ENCODE assay signal across 15 mouse cellular contexts in the genomic region with DNA sequence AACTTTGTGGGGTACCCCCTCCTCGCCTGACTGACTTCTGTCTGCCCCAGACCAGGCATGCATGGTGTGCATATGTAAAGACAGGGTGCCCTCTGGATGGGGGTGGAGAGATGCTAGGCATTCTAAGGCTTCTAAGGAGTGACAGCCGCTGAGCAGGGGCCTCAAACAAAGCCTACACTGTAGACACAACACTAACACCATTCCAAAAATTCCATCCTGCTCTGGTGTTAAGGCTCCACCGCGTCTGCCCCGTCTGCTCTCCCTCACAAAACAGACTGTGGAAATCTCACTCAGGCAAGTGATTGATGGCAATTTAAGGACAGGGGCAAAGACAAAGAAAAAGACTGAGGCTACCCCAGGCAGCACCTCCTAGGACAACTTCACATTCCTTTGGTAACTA.
DNase-seq lines count a peak whose midpoint lies in the region; ATAC-seq lines count a peak whose summit lies in the region.
"Had no signal": no experiment of that assay in that cellular context is flagged by ENCODE, and none has a peak within 500 bp of the region (broad histone marks: within the 10 kb centered on the region; RNA-seq: fewer than 3 reads in every experiment).

No protein-coding gene starts in this region.

- 9% methylated on average over 5 of the region's 5 CpGs for WGBS in heart, embryonic 10.5 days
- WGBS in kidney, embryonic 14.5 days = 8% methylated on average over 5 of the region's 5 CpGs
- WGBS in embryonic facial prominence, embryonic 10.5 days = 9% methylated on average over 5 of the region's 5 CpGs
- 10% methylated on average over 5 of the region's 5 CpGs for WGBS in limb, embryonic 12.5 days

- H3K9me3 ChIP-seq in heart, embryonic 10.5 days = no peaks in the 10 kb centered on the region
- H3K9me3 ChIP-seq in kidney, embryonic 14.5 days (ENCODE audit: control insufficient read depth, low read length) = no peaks in the 10 kb centered on the region
- 0 out of 2 replicates have a peak, but pooled peaks cover 5% of the 10 kb centered on the region for H3K9me3 ChIP-seq in embryonic facial prominence, embryonic 10.5 days
- H3K9me3 ChIP-seq in limb, embryonic 12.5 days = no peaks in the 10 kb centered on the region
- H3K9me3 ChIP-seq: lung, embryonic 15.5 days; neural tube, embryonic 13.5 days had no signal

- ATAC-seq in kidney, embryonic 14.5 days (ENCODE audit: low FRiP score, low TSS enrichment) = peak; percentile 49; the same call in 1 of the 2 replicates
- 0 out of 2 replicates have a peak, but pooled peaks have one; percentile 59 for ATAC-seq in limb, embryonic 12.5 days (ENCODE audit: insufficient number of reproducible peaks, insufficient read depth, low FRiP score, low TSS enrichment, low read depth)
- ATAC-seq: inflammation-experienced regulatory T-cells, adult 6 months had no signal

- peaks cover 2% of the 10 kb centered on the region; the same call in 1 of the 2 replicates for H3K36me3 ChIP-seq in heart, embryonic 10.5 days
- H3K36me3 ChIP-seq in kidney, embryonic 14.5 days (ENCODE audit: control insufficient read depth, insufficient read depth, low read length) = no peaks in the 10 kb centered on the region
- H3K36me3 ChIP-seq in embryonic facial prominence, embryonic 10.5 days (replicated peaks) = no peaks in the 10 kb centered on the region
- H3K36me3 ChIP-seq in limb, embryonic 12.5 days = no peaks in the 10 kb centered on the region
- H3K36me3 ChIP-seq: lung, embryonic 15.5 days; neural tube, embryonic 13.5 days had no signal

- no peak overlapping the region for H3K4me2 ChIP-seq in kidney, embryonic 14.5 days (replicated peaks; ENCODE audit: low read depth, low read length)
- H3K4me2 ChIP-seq in limb, embryonic 12.5 days = no peak overlapping the region
- H3K4me2 ChIP-seq: lung, embryonic 15.5 days; neural tube, embryonic 13.5 days had no signal

- H3K9ac ChIP-seq in kidney, embryonic 14.5 days (ENCODE audit: low read depth, low read length) = no peak overlapping the region
- H3K9ac ChIP-seq in limb, embryonic 12.5 days (replicated peaks) = no peak overlapping the region
- H3K9ac ChIP-seq: lung, embryonic 15.5 days; neural tube, embryonic 13.5 days had no signal

- peak overlapping the region; percentile 72 for H3K27ac ChIP-seq in heart, embryonic 10.5 days
- no peak overlapping the region for H3K27ac ChIP-seq in kidney, embryonic 14.5 days (ENCODE audit: low read depth, low read length)
- peak overlapping the region; percentile 37 for H3K27ac ChIP-seq in embryonic facial prominence, embryonic 10.5 days (replicated peaks)
- peak overlapping the region; percentile 17; the same call in 1 of the 2 replicates for H3K27ac ChIP-seq in limb, embryonic 12.5 days
- H3K27ac ChIP-seq: kidney, postnatal 0 days; lung, embryonic 15.5 days; neural tube, embryonic 13.5 days had no signal

- DNase-seq in heart, embryonic 10.5 days (ENCODE audit: low spot score) = peak; percentile 78
- no peak for DNase-seq in heart, postnatal 25 days (ENCODE audit: low spot score)
- no peak for DNase-seq in kidney, postnatal 10 days
- no peak for DNase-seq in embryonic facial prominence, embryonic 10.5 days (ENCODE audit: low spot score)
- no peak for DNase-seq in right cerebral cortex, postnatal 36 days (ENCODE audit: low spot score in 2 of 2)
- no peak for DNase-seq in left cerebral cortex, adult 11 months (ENCODE audit: low spot score)
- DNase-seq: cerebellum, adult 11 months; thymus, adult 18-20 months had no signal

- no peaks in the 10 kb centered on the region for H3K27me3 ChIP-seq in heart, embryonic 10.5 days (ENCODE audit: insufficient read depth, poor library complexity, severe bottlenecking)
- no peaks in the 10 kb centered on the region for H3K27me3 ChIP-seq in kidney, embryonic 14.5 days (ENCODE audit: control insufficient read depth, insufficient read depth, low read length)
- no peaks in the 10 kb centered on the region for H3K27me3 ChIP-seq in embryonic facial prominence, embryonic 10.5 days (replicated peaks; ENCODE audit: low read depth, poor library complexity, severe bottlenecking)
- H3K27me3 ChIP-seq in limb, embryonic 12.5 days = no peaks in the 10 kb centered on the region
- H3K27me3 ChIP-seq: lung, embryonic 15.5 days; neural tube, embryonic 13.5 days had no signal

- intact Hi-C loops in heart, postnatal 25 days (cut with DNase I) = no loop called here

- H3K4me3 ChIP-seq in heart, embryonic 10.5 days = no peak overlapping the region
- H3K4me3 ChIP-seq in kidney, embryonic 14.5 days (ENCODE audit: low read length) = no peak overlapping the region
- H3K4me3 ChIP-seq in embryonic facial prominence, embryonic 10.5 days = no peak overlapping the region
- no peak overlapping the region for H3K4me3 ChIP-seq in limb, embryonic 12.5 days (replicated peaks)
- H3K4me3 ChIP-seq: erythroblast, embryonic 14.5 days; lung, embryonic 15.5 days; neural tube, embryonic 13.5 days had no signal

- H3K4me1 ChIP-seq in heart, embryonic 10.5 days = peaks cover 15% of the 10 kb centered on the region
- H3K4me1 ChIP-seq in kidney, embryonic 14.5 days (ENCODE audit: control insufficient read depth, insufficient read depth, low read length) = peaks cover 6% of the 10 kb centered on the region
- H3K4me1 ChIP-seq in embryonic facial prominence, embryonic 10.5 days = peaks cover 20% of the 10 kb centered on the region
- H3K4me1 ChIP-seq in limb, embryonic 12.5 days (replicated peaks) = peaks cover 8% of the 10 kb centered on the region
- H3K4me1 ChIP-seq: lung, embryonic 15.5 days; neural tube, embryonic 13.5 days had no signal
